Mouse (Mus musculus) midbrain, postnatal 0 days (tissue): ENCODE measurements at regions not wholly inside any gene's neighbourhood (a gene's known extent, or its start where the extent isn't known, plus 50 kb on each side); places are given as distances from the start of the nearest gene placed in this dataset.

Experiments used
- ATAC-seq: fragments of 200-750 bp; cut with Nextera tagmentation; 2 replicates; pipeline ENCODE4 v1.8.0; 2017; ENCODE audit warnings: moderate number of reproducible peaks, mild to moderate bottlenecking, moderate TSS enrichment, moderate library complexity; ENCODE audit not compliant: low FRiP score
- DNase-seq: peaks from one replicate; pipeline ENCODE4 v3.0.0-alpha.2; 2015; ENCODE audit warnings: low spot score
- H3K27ac ChIP-seq: fragments of 300-500 bp; sonication (generic); 2 replicates; pipeline ENCODE4 v1.5.1; 2014; ENCODE audit warnings: low read depth, mild to moderate bottlenecking, low read length, mixed read lengths
- H3K27me3 ChIP-seq: fragments of 300-500 bp; sonication (generic); 2 replicates; pipeline ENCODE4 v1.6.1; 2014; ENCODE audit warnings: low read length, control low read depth, mixed read lengths; ENCODE audit not compliant: insufficient read depth
- H3K36me3 ChIP-seq: fragments of 300-500 bp; sonication (generic); 2 replicates; pipeline ENCODE4 v1.6.1; 2014; ENCODE audit warnings: low read length, control low read depth, mixed read lengths; ENCODE audit not compliant: insufficient read depth
- H3K4me1 ChIP-seq: fragments of 300-500 bp; sonication (generic); 2 replicates; pipeline ENCODE4 v1.6.1; 2014; ENCODE audit warnings: mild to moderate bottlenecking, control low read depth, antibody characterized with exemption, low read length, mixed read lengths; ENCODE audit not compliant: insufficient read depth
- H3K4me2 ChIP-seq: fragments of 300-500 bp; sonication (generic); 2 replicates; pipeline ENCODE4 v1.6.1; 2014; ENCODE audit warnings: low read depth, mild to moderate bottlenecking, low read length, mixed read lengths; ENCODE audit not compliant: poor library complexity, severe bottlenecking
- H3K4me3 ChIP-seq: fragments of 300-500 bp; sonication (generic); 2 replicates; pipeline ENCODE4 v1.5.1; 2014; ENCODE audit warnings: low read depth, mild to moderate bottlenecking, low read length, moderate library complexity
- H3K9ac ChIP-seq: fragments of 300-500 bp; sonication (generic); replicated peaks from 2 replicates; pipeline ENCODE4 v1.6.1; 2014; ENCODE audit warnings: mild to moderate bottlenecking, low read length, moderate library complexity, mixed read lengths; ENCODE audit not compliant: poor library complexity, severe bottlenecking
- H3K9me3 ChIP-seq: fragments of 300-500 bp; sonication (generic); 2 replicates; pipeline ENCODE4 v1.6.1; 2016; ENCODE audit warnings: low read length, control low read depth
- CTCF ChIP-seq: IDR thresholded peaks from 2 replicates; pipeline ENCODE4 v1.5.1; 2016; ENCODE audit warnings: antibody characterized with exemption, mild to moderate bottlenecking
- WGBS: fragments of 180-500 bp; shearing (Covaris S2); extraction: QIAGEN DNeasy Blood & Tissue Kit; methylation state at CpG from one replicate; pipeline ENCODE4 v1.1.7; 2014; 5-methylcytosine and 5-hydroxymethylcytosine counted together

- Histone ChIP-seq H3K4me3 (no peak overlapping the region), H3K36me3 (no peaks in the 10 kb centered on the region), H3K4me1 (no peaks in the 10 kb centered on the region), H3K4me2 (no peak overlapping the region), H3K27ac (no peak overlapping the region), H3K9ac (no peak overlapping the region), H3K27me3 (no peaks in the 10 kb centered on the region), H3K9me3 (no peaks in the 10 kb centered on the region)
- WGBS: 87% methylated on average over 3 of the region's 3 CpGs
- DNase-seq (no peak), ATAC-seq (no peak)
- TF ChIP-seq CTCF: no peak
Observed at GRCm38 (mm10) chr1:143912586-143912985, 91.4 kb downstream of the Rgs2 start.

GRCm38 (mm10) chr1:143911230-143911629 lies 92.7 kb downstream of the Rgs2 start:
- no peak overlapping the region for H3K9ac ChIP-seq
- no peak for ATAC-seq
- no peak for TF ChIP-seq CTCF
- H3K9me3 ChIP-seq: no peaks in the 10 kb centered on the region
- H3K4me2 ChIP-seq: no peak overlapping the region
- no peak for DNase-seq
- no peaks in the 10 kb centered on the region for H3K4me1 ChIP-seq
- H3K4me3 ChIP-seq: no peak overlapping the region
- WGBS: 80% methylated on average over 3 of the region's 3 CpGs
- H3K27me3 ChIP-seq: no peaks in the 10 kb centered on the region
- no peaks in the 10 kb centered on the region for H3K36me3 ChIP-seq
- H3K27ac ChIP-seq: no peak overlapping the region

GRCm38 (mm10) chr1:143910530-143910929 lies 93.4 kb downstream of the Rgs2 start:
- no peak overlapping the region for H3K27ac ChIP-seq
- no peaks in the 10 kb centered on the region for H3K27me3 ChIP-seq
- H3K9me3 ChIP-seq: no peaks in the 10 kb centered on the region
- DNase-seq (no peak), ATAC-seq (no peak)
- no peak overlapping the region for H3K9ac ChIP-seq
- no peak for TF ChIP-seq CTCF
- H3K4me3 ChIP-seq: no peak overlapping the region
- H3K36me3 ChIP-seq: no peaks in the 10 kb centered on the region
- no peaks in the 10 kb centered on the region for H3K4me1 ChIP-seq
- H3K4me2 ChIP-seq: no peak overlapping the region

GRCm38 (mm10) chr1:143907312-143907711 lies 96.6 kb downstream of the Rgs2 start:
- no peaks in the 10 kb centered on the region for H3K36me3 ChIP-seq
- ATAC-seq: no peak
- DNase-seq: no peak
- no peak overlapping the region for H3K9ac ChIP-seq
- H3K4me1 ChIP-seq: no peaks in the 10 kb centered on the region
- no peaks in the 10 kb centered on the region for H3K27me3 ChIP-seq
- no peak for TF ChIP-seq CTCF
- H3K4me2 ChIP-seq: no peak overlapping the region
- WGBS: 79% methylated on average over 6 of the region's 6 CpGs
- no peak overlapping the region for H3K27ac ChIP-seq
- no peaks in the 10 kb centered on the region for H3K9me3 ChIP-seq
- H3K4me3 ChIP-seq: no peak overlapping the region

- H3K9me3 ChIP-seq: no peaks in the 10 kb centered on the region
- no peak overlapping the region for H3K4me3 ChIP-seq
- ATAC-seq: no peak
- H3K36me3 ChIP-seq: no peaks in the 10 kb centered on the region
- H3K27ac ChIP-seq: no peak overlapping the region
- H3K4me2 ChIP-seq: no peak overlapping the region
- DNase-seq: no peak
- H3K9ac ChIP-seq: no peak overlapping the region
- TF ChIP-seq CTCF: no peak
- H3K27me3 ChIP-seq: no peaks in the 10 kb centered on the region
- no peaks in the 10 kb centered on the region for H3K4me1 ChIP-seq
Observed at GRCm38 (mm10) chr1:143906881-143907280, 97.1 kb downstream of the Rgs2 start.

GRCm38 (mm10) chr1:143903985-143904384 lies 100.0 kb downstream of the Rgs2 start:
- WGBS: 80% methylated on average over 3 of the region's 3 CpGs
- Histone ChIP-seq H3K36me3 (no peaks in the 10 kb centered on the region), H3K9ac (no peak overlapping the region), H3K9me3 (no peaks in the 10 kb centered on the region), H3K27me3 (no peaks in the 10 kb centered on the region), H3K4me1 (no peaks in the 10 kb centered on the region), H3K4me3 (no peak overlapping the region), H3K4me2 (no peak overlapping the region), H3K27ac (no peak overlapping the region)
- ATAC-seq (peak; percentile 52; the same call in 1 of the 2 replicates), DNase-seq (peak; percentile 69)
- TF ChIP-seq CTCF: no peak

GRCm38 (mm10) chr1:143903234-143903633 lies 100.7 kb downstream of the Rgs2 start:
- Histone ChIP-seq H3K9me3 (no peaks in the 10 kb centered on the region), H3K27me3 (no peaks in the 10 kb centered on the region), H3K9ac (no peak overlapping the region), H3K27ac (no peak overlapping the region), H3K4me1 (no peaks in the 10 kb centered on the region), H3K4me3 (no peak overlapping the region), H3K36me3 (no peaks in the 10 kb centered on the region), H3K4me2 (no peak overlapping the region)
- TF ChIP-seq CTCF: no peak
- ATAC-seq (no peak), DNase-seq (no peak)
- 86% methylated on average over 5 of the region's 5 CpGs for WGBS
